Mouse (Mus musculus) brain, embryonic 14.5 days (tissue): ENCODE results near the gene Ano2.

Experiments
- CTCF ChIP-seq: fragments of 200-500 bp; IDR thresholded peaks from 2 replicates; pipeline ENCODE4 v1.5.1; 2012; ENCODE audit warnings: inconsistent platforms, mild to moderate bottlenecking, moderate library complexity, borderline replicate concordance; ENCODE audit not compliant: insufficient read depth, insufficient read length; ENCODE audit errors: extremely low read depth
- POLR2A ChIP-seq: fragments of 200-500 bp; IDR thresholded peaks from 2 replicates; pipeline ENCODE4 v1.6.1; 2012; ENCODE audit warnings: mild to moderate bottlenecking, inconsistent platforms, borderline replicate concordance; ENCODE audit not compliant: poor library complexity, insufficient read depth, insufficient read length, severe bottlenecking; ENCODE audit errors: extremely low read depth

- TF ChIP-seq CTCF (no peak), POLR2A (no peak)
Measured at GRCm38 (mm10) chr6:125748646-125749045, 58.4 kb downstream of the Ano2 start.
